Mouse (Mus musculus): ENCODE results near the gene Padi3. TPM values are rescaled to one million over a fixed set of nuclear protein-coding genes. Genes with fewer than 3 reads are reported as not detected.

The Padi3 gene
- total RNA-seq, 1 experiment from 2014 or later: not detected

DNA sequence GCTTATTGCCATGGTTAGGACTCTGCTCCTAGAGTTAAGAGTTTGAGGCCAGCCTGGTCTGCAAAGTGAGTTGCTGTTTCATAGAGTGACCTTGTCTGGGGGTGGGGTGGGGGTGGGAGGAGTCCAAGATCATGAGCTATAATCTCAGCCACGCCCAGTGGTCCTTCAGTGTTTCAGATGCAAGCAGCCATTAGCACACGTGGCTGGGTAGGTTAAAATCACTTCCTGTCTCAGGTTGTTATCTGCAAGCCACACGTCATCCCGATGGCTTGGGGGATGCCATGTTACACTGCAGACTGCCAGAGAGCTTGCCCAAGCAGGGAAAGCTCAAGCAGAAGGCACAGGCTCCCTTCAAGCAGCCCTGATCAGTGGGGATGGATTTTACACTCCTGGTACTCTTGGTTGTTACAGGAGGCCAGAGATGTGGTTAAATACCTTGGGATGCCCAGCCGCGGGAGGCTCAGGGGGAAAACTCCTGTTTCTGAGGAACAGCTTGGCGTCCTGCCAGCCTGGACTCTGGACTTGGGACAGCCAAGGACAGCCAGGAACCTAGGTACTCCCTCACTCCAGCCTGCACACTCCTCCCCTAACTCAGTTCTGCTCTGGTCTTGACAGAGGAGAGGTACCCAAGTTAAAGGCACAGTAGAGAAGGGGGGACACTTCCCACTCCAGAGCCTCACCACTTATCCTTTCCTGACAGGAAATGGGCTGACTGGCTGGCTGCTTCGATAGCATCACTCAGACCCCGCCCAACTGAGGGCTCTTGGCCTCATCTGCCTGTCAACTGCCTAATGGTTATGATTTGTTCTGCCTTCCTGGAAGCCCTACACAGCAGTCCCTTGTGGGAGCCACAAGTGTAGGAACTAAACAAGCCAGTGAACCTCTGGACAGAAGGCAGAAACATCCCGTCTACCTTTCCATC is 5.8 kb upstream of the Padi3 start:
- peak; percentile 58 for DNase-seq

DNA sequence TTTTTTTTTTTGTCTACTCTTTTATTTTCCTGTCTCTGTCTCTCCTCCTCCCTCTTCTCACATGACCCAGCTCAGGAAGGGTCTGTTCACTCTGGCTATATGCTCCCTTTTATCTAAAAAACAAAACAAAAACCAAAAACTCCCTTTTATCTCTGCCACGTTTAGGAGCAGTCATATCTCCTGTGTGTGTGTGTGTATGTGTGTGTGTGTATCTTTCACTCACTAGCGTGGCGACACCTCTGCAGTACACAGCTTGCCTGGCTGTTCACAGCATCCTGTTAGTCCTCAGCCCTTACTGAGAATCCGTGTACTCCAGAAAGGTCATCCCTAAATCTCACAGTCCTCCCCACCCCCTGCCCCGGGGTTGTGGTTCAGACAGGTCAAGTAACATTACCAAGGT is 5.0 kb upstream of the Padi3 start:
- no peak for DNase-seq

DNA sequence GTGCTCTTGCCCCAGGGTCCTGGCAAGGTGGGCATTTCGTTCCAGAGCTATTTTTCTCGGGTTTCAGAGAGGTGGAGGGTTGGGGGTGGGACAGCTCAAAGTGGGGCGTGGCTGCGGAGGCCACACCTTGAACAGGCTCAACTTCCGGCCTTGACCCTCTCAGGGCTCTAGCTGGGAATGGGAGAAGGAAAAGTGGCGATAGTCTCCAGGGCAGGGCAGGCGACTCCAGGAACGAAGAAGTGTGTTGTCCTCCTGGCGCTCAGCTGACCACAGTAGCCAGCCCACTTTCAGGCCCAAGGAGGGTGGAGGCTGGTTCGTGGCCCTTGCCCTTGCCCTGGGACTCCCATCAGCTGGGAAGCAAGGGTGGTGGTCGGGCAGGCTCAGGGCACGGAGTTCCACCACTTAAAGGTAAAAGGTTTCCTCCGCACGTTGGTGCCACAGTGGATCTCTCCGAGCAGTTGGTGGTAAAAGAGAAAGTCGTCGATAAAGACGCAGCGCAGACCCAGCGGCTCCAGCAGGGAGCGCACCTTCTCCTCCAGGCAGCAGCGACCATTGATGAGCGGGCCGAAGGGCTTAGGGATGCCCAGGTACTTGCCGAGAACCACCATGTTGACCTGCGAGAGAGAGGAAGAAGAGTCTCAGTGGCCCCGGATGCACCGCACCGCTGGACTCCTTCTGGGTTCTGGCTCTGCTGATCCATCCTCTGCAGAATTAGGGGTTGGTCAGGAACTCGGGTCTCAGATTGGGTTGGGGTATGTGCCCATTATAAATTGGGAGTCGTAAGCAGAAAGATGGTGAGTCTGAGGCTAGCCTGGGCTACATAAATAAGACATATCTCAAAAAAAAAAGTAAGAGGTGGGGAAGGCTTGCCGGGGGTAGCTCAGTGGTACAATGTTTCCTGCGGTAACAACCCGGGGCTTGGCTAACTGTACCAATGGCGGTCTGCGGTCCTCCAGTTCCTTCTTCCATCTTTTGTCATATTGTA is 4.1 kb upstream of the Padi3 start:
- DNase-seq: peak; percentile 58

DNA sequence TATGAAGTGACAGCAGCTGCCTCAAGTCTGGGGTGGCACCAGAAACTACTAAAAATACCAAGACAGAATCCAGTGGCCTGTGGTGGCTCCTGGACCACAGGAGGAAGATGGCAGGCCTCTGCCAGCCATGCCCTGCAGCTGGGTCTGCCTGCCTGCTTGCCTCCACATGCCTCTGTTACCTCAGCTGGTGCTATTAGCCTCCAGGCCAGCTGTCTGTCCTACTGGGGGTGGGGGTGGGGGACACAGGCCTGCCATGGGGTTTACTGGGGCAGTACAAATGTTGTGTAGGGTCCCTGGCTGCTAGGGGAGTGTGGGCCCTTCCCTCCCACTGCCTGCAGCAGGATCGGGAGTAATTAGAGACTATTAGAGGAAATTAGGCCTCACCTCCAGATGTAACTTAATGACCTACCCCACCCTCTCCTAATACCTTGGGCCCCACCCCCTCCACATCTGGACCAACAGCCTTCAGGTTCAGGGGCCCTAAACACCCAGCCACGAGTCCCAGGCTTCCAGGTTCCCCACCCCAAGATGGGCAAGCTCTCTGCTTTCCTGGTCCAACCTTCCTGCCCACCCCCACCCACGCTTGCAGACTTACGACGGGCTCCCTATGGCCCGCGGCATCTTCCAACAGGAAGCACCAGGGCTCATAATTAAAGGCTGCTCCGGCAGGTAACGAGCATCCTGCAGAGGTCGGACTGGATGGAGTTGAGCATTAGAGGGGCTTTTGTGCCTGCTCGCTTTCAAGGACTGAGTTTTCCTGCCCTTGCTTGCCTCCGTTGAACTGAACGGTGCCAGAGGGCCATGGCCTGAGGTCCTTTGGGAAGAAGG is 3.1 kb upstream of the Padi3 start:
- no peak for DNase-seq

DNA sequence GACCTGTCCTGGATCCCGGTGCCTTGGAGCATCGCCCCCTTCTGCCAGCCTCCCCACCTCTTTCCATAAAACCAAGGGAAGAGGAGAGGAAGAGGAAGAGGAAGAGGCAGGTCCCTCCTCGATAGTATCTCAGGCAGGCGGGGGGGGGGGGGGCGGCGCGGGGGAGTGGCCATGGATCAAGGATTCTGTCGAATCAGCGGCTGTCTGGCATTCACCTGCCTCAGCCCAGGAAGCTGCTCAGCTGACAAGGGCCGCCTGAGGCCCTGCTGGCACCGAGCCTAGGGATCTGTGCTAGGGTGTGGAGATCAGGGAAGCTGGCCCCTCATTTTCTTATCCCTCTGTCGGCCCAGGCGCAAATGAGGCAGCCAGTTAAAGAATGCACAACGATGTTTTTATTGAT is 2.2 kb upstream of the Padi3 start:
- DNase-seq: no peak

DNA sequence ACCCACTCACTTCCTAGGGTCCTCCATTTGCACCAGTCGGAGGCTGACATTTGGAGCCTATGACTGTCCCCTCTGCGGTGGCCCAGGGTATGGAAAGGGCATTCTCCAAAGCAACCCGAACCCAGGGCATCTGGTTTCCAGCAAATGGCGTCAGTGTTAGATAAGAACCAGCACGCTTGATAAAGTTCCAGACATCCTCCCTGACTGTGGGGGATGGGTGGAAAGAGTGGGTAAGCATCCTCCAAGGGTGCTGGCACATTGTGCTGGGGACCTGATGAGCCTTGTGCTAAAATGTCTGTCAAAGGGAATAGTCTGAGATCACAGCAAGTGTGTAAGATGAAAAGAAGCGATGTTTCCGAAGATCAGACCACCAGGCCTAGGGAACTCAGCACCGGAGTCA is 1.7 kb upstream of the Padi3 start:
- DNase-seq: no peak

DNA sequence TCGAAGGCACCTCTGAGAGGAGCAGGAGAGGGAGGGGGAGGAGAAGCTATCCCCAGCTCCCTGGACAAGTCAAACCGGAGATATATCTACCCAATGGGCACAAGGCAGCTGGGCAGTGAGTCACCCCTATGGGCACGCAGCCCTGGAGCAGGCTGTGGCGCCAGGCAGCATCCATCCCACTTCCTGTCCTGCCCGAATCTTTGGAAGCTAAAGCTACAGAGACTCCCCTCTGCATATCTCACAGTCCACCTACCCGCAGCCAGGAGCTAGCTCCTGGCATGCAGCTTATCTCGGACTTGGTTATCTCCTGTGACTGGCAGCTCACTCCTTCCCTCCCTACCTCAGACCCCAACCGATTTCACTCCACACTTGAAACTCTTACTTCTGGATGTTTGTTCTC is 1.3 kb downstream of the Padi3 start:
- DNase-seq: peak; percentile 65

DNA sequence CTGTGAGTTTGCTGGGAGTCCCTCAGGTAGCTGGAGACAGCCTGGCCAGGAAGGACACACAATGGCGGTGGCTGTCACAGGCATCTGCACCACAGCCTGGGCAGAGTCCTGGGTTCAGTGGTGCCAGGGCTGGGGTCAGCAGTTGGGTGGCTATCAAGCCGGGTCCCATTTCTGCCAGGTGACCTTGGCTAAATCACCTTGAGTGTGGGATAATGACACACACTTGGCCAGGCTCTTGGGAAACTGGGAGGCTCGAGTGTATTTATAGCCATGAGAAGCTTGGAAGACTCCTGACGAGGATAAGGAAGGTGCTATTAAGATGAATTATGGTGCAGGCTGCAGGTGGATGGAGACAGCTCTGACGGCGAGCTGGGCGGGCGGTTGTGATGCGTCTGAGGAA is 5.8 kb downstream of the Padi3 start:
- DNase-seq: no peak

DNA sequence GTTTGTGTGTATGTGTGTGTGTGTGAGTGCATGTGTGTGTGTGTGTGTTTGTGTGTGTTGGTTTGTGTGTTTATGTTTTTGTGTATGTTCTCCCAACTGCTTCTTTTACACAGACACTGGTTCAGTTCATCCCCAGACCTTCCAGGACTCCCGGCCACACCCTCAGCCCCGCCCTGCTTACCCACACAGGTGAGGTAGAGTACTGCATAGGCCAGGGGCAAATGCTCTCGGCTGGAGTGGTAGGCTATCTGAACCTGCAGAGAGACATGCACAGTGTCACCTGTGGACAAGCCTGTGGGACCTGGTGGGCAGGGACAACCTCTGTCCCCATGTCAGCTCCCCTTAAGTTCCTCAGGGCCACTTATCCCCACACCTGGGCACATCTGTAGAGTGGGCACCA is 9.1 kb downstream of the Padi3 start:
- no peak for DNase-seq

DNA sequence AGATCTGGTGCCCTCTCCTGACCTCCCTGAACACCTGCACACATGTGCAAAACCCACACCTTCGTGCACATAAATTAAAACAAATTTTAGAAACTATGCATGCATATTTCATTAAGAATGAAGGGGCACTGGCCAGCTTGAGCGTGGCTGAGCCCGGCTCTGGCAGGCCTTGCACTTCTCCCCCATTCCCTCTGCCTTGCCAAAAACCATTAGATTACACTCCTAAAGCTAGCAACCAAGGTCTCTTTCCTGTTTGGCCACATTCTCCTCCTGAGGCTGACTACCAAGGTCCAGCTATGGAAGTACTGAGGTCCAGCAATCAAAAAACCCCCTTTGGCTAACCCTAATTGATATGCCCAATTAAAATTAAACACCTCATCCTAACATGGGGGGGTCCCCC is 13.7 kb downstream of the Padi3 start:
- DNase-seq: peak; percentile 57

DNA sequence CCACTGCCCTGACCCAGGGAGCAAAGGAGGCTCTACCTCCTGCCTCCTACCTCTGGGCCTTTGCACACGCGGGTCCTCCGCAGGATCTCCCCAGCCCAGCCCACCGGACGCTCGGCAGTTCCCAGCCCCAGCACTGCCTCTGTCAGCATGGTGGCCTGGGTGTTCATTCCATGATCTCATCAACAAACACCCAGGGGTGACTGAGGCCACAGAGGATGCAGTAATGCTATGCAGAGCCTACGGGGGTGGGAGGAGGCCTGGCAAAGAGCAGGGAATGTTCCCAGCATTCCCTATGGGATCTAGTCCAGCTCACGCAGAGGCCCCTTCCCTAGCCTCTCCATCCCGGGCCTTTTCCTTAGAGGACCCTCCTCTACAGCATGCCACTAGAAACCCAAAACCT is 15.8 kb downstream of the Padi3 start:
- no peak for DNase-seq

DNA sequence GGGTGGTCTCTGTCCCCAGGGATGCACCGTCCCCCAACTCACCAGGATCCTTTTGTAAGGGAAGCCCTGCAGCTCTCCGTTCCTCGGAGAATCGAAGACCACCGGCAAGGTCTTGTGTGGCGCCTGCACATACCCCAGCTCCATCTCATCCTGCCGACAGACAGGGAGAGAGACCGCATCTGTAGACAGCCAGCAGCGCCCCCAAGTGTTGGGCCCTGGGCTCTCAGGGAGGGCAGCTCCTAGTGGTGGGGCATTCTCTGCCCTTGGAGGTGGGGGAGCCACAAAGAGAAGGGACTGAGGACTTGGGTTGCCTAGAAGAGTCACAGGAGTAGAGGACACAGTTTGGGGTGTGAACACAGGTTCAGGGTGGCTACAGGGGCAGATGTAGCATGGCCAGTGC is 16.7 kb downstream of the Padi3 start:
- DNase-seq: no peak

DNA sequence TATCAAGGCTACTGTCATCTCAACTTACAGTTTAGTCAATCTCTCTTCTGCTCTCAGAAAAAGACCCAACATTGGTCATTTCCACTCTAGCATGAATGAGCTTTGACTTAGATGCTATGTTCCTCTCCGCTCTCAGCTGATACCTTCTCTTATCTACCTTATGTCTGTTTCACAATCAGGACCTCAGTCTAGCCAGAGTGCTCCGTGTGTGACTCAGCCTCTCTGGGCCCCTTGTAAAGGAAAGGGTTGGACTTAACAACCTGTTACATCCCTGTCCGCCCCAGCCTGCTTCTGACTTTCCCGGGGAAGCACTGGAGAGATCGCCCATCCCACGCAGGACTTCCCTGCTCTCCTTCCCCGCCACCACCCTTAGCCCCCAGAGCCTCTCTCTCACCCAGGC is 17.9 kb downstream of the Padi3 start:
- no peak for DNase-seq

DNA sequence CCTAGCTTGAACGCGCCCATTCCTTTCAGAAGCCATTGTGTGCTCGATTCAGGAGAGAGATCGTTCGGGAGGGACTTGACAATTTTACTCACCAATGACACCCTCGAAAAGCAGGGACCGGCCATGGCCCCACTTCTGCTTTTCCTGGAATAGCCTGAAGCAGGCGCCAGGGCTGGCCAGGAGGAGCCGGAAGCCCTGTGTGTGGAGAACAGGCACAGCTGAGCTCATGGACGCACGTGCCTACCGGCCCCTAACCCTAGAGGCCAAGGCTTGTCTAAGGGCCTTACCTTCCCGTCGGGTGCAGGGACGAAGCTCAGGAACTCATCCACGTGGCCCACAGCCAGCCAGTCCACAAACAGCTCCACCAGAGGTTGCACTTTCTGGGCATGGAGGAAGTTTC is 19.4 kb downstream of the Padi3 start:
- DNase-seq: no peak

DNA sequence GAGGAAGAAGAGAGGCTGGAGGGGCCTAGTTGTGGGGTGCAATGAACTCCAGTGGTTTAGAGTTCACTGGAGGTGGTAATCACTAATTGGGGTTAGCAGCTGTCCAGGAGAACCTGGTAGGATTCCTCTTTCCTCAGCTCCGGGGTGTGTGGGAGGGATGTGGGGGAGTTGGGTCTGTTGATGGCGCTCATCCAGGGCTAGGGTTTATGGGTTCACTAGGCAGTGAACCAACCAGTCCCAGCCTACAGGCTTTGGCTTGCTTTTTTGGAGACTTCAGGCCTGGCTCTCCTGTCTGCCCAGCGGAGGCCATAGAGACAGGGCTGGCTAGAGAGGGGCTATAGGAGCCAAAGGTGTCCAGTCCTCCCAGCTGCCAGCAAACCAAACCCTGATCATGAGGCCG is 20.5 kb downstream of the Padi3 start:
- no peak for DNase-seq

DNA sequence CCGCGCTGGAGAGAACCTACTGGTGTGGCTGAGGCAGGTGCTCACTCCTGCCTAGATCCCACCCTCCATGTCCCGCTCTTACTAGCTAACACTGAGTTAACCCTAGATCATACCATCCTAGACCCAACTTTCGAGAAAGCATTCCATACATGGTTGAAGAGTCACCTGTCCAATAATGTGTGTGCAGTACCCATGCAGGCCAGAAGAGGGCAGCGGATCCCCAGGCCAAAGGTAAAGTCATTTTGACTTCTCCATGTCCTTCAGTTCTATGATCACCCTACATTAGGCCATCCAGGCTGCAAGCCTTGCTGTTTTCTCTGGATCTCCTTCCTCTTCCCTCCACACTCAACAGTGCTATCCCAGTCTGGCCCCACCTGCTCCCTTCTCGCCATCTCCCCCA is 21.5 kb downstream of the Padi3 start:
- DNase-seq: peak; percentile 80

DNA sequence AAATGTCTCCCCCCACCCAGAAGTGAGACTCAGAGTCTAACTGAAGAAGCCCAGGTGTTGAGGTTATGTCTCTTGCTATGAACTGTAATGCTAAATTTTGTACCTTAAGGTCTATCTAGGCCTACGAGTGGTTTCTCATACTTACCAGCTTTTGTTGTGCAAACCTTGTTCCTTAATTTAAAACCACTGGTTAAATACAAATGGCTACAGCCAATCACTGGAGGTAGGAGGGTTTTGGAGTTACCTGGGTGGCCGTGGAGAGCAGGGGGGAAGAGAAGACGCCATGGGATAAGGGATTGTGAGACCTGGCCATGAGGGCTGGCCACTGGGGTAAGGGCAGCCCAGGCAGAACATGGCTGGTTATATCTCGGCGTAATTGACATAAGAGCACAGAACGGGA is 22.2 kb downstream of the Padi3 start:
- no peak for DNase-seq

DNA sequence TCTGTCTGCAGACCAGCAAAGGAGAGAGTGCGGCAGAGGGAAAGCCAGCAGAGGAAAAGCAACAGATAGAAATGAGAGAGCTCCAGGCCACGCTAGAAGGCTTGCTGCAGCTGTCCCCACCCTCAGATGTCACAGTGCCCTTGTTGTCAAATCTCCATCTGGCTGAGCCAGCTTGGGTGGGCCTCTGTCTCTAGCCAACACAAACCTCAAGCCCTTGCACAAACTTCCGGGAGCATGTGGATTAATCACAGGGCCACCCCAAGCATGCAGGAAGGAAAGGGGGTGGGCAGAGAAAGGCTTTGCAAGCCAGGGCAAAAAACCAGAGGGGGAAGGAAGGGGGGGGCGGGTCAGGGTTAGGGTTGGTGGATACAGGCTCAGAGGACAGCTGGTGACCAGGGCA is 23.0 kb downstream of the Padi3 start:
- DNase-seq: peak; percentile 27

DNA sequence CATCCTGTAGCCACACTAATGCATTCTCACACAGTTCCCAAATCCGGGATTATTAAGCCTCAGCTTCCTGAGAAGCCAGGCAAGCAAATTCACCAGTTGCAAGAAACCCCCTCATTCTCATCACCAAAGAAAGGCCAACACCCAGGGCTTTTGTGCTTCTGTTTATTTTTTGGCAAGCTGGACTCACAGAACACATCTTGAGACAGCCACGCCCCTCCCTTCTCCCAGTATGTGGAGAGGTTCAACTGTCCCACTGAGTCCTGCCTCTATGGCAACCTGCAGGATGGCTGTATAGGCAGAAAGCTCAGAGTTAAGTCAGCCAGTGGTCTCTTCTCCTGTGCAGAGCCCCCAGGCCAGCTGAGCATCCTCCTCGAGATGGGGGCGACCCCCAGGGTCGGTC is 25.2 kb downstream of the Padi3 start:
- DNase-seq: no peak

DNA sequence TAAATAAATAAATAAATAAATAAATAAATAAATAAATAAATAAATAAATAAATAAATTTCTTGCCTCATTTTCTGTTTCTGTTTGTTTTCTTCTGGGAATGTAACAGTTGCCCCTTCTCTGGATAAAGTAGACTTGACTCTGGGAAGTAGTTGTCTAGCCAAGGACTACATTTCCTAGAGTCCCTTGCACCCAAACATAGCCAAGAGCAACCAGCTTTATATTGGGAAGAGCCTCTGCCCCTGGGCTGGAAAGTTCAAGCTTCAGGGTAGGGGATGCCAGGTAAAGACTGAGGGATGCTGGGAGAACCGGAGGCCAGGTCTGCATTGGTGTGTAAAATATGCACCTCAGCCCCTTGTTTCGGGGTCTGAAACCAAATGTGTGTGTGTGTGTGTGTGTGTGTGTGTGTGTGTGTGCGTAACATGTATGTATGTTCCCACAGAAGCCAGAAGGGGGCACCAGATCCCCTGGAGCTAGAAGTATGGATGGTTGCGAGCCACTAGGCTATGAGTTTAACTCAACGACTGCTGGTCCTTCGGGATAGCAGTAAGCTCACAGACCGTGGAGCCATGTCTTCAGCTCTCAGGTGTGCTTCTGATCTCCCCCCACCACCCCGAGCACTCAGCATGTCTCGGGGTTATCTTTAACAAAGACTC is 26.0 kb downstream of the Padi3 start:
- DNase-seq: no peak

DNA sequence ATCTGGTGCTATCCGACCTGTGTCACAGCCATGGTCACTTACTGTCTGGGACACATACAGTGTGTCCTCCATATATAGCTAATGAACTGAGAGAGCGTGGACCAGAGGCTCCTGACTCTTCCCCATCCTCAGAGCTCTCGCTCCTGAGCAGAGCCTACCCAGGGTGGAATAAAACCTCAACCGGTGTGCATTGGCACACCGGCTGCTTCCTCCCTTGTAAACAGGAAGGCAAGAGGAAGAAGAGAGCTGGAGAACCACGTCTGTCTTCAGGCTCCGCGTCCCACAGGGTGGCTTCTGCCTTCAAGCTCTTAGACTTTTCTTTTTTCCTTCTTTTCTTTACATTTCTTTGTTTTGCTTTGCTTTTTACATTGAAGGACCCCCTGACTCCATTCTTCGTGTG is 27.6 kb downstream of the Padi3 start:
- no peak for DNase-seq

DNA sequence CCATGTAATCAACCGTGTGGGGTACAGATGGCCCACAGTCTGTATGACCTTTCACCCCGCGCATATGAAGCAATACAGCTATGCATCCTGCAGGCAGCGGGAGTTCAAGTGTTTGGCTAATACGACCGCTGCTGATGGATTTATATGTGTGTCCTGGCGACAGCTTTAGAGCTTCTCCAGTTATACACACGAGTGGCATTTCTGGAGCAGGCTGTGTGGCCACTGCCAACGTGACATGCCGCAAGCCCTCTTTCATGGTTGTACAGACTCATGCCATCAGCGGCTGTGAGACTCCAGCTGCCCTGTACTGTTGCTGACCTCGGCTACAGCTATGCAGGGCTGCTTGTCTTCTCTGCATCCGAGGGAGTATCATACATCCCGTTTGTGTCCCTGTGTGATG is 29.9 kb downstream of the Padi3 start:
- no peak for DNase-seq
